Mouse (Mus musculus) lung, adult 2 months (tissue): ENCODE results near the gene Rnf182.

Experiments
- CTCF ChIP-seq: fragments of 200-500 bp; IDR thresholded peaks from 2 replicates; pipeline ENCODE4 v1.5.1; 2011; ENCODE audit warnings: mild to moderate bottlenecking, low read length, control low read depth; ENCODE audit not compliant: insufficient read depth
- POLR2A ChIP-seq: fragments of 200-500 bp; IDR thresholded peaks from 2 replicates; pipeline ENCODE4 v1.6.1; 2011; ENCODE audit warnings: low read depth, mild to moderate bottlenecking, control low read depth, low read length, borderline replicate concordance; ENCODE audit errors: extremely low read depth

- TF ChIP-seq CTCF (peak; percentile 86), POLR2A (no peak)
Observed at GRCm38 (mm10) chr13:43579740-43580139, 35.8 kb upstream of the Rnf182 start.
